Mouse (Mus musculus): Measurements from ENCODE around the gene Eml6. TPM values are rescaled to one million over a fixed set of nuclear protein-coding genes. Genes with fewer than 3 reads are reported as not detected.
"Not testable (repeated sequence)": the region's sequence is repeated elsewhere in the genome, so short reads cannot be mapped to it uniquely, and the experiment has no call there.

Gene Eml6
- total RNA-seq, 2 experiments from 2014 or later = 0.78 to 1.1 TPM

DNA sequence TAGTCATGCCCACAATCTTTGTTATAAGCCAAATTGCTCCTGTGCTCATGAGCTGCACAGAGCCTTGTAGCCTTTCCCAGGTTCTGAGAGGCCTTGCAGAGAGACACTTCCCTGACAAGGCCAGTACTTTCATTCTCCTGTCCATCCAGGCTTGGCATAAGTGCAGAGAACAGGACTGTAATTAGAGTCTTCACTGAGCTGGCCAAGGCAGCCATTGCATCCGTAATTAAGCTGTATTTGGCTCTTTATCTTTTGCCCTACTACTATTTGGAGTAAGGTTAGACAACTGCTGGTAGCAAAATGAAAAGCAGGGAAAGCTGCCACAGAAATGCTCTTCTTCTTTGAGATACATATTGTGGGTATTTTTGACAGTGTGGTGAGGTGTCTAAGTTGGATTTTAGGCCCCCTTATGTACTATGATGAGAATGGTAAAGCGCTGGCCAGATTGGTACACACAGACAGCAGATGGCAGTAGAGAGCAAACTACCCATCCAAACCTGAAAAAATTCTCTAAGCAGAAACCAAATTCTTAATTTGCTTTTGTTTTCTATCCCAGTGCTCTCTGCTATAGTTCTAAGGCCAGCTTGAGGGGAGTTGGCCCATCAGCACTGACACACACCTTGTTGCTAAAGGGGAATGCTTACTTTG, 164.0 kb downstream of the Eml6 start:
- no peak for DNase-seq
- intact Hi-C loops (cut with DNase I; ENCODE audit: low total_unique reads) = no loop called here

DNA sequence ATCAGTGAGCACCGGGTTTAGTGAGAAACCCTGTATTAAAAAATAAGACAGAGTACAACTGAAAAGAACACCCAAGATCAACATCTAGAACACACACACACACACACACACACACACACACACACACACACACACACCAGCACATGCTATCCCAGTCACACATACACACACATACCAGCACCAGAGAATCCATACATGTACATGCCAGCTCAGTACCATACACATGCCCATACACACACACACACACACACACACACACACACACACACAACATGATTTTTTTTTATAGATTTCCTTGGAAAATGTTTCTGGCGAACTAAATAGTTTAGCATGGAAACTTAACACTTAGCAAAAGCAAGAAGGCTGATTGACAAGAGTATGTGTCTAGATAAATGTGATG, 164.8 kb downstream of the Eml6 start:
- no peak for DNase-seq
- intact Hi-C loops (cut with DNase I; ENCODE audit: low total_unique reads) = no loop called here

DNA sequence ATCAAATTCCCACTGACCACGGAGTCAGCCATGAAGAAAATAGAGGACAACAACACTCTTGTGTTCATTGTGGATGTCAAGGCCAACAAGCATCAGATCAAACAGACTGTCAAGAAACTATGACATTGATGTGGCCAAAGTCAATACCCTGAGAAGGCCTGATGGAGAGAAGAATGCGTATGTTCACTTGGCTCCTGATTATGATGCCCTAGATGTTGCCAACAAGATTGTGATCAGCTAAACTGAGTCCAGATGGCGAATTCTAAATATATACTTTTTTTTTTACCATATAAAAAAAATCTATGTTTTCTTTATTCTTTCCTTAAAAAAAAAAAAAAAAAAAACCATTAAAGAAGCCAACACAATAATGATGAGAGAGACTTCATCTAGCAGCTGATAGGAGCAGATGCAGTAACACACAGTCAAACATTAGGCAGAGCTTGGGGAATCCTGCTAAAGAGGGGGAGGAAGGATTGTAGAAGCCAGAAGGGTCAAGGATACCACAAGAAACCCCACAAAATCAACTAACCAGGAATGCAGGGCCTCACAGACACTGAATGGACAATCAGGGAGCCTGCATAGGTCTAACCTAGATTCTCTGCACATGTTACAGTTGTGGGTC, 185.1 kb downstream of the Eml6 start:
- intact Hi-C loops (cut with DNase I; ENCODE audit: low total_unique reads) = no loop called here
- DNase-seq = no peak

- DNase-seq = no peak
- intact Hi-C loops (cut with DNase I; ENCODE audit: low total_unique reads) = no loop called here
Observed at GRCm38 (mm10) chr11:29839781-29840180, 186.1 kb downstream of the Eml6 start.

GRCm38 (mm10) chr11:29837066-29837465, 188.8 kb downstream of the Eml6 start:
- intact Hi-C loops (cut with DNase I; ENCODE audit: low total_unique reads) = no loop called here
- DNase-seq = no peak

GRCm38 (mm10) chr11:29827729-29828128, 198.1 kb downstream of the Eml6 start:
- no peak for DNase-seq
- intact Hi-C loops (cut with DNase I; ENCODE audit: low total_unique reads) = no loop called here

DNA sequence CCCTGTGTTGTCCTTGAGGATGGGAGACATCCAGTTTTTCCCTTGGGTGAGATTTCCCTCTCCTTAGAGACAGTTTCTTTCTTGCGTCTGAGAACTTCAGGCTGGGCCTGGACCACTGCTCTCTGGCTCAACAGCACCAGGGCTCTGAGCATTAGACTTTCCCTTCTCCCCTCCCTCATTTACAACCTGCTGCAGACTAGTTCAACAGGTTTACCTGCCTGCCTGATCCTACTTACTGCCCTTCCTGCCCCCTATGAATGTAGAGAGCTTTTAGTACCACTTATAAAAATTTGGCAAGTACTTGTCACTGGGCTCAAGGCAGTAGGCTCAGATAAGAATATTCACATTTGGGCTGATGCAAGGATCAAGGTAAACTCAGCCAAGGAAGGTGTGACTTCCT, 199.8 kb downstream of the Eml6 start:
- intact Hi-C loops (cut with DNase I; ENCODE audit: low total_unique reads) = no loop called here
- no peak for DNase-seq

GRCm38 (mm10) chr11:29825271-29825718, 200.5 kb downstream of the Eml6 start, which contains the start of gene 4931440F15Rik:
TSS of gene 4931440F15Rik (minus strand) at chr11:29825668.
- intact Hi-C loops (cut with DNase I; ENCODE audit: low total_unique reads); DNase-seq: not testable (repeated sequence)

GRCm38 (mm10) chr11:29824474-29825270, 201.2 kb downstream of the Eml6 start:
- DNase-seq = peak; percentile 15
- intact Hi-C loops (cut with DNase I; ENCODE audit: low total_unique reads) = not testable (repeated sequence)

GRCm38 (mm10) chr11:29823141-29823540, 202.7 kb downstream of the Eml6 start:
- intact Hi-C loops (cut with DNase I; ENCODE audit: low total_unique reads) = no loop called here
- no peak for DNase-seq

GRCm38 (mm10) chr11:29815670-29816069, 210.2 kb downstream of the Eml6 start:
- DNase-seq = no peak
- intact Hi-C loops (cut with DNase I; ENCODE audit: low total_unique reads) = no loop called here

DNA sequence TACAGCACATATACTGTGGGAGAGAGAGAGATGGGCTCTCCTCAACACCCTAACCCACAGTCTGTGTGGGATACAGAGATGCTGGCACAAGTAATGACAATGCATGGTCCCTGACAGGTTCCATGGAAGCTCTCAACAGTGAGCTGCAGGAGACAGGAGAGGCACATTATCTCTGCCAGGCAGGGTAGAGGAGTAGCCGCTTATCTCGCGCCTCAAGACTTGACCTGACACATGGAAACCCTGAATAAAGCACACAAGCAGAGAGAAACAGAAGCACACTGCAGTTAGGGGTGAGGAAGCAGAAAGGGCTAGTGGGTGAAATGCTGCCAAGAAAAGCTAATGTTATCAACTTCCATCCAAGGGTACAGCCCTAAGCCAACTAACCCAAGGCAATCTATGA, 210.6 kb downstream of the Eml6 start:
- intact Hi-C loops (cut with DNase I; ENCODE audit: low total_unique reads) = no loop called here
- DNase-seq = no peak

- intact Hi-C loops (cut with DNase I; ENCODE audit: low total_unique reads) = no loop called here
- no peak for DNase-seq
Observed at GRCm38 (mm10) chr11:29813267-29813666, 212.6 kb downstream of the Eml6 start.

- intact Hi-C loops (cut with DNase I; ENCODE audit: low total_unique reads) = no loop called here
- DNase-seq = no peak
Observed at GRCm38 (mm10) chr11:29812475-29812874, 213.4 kb downstream of the Eml6 start.

DNA sequence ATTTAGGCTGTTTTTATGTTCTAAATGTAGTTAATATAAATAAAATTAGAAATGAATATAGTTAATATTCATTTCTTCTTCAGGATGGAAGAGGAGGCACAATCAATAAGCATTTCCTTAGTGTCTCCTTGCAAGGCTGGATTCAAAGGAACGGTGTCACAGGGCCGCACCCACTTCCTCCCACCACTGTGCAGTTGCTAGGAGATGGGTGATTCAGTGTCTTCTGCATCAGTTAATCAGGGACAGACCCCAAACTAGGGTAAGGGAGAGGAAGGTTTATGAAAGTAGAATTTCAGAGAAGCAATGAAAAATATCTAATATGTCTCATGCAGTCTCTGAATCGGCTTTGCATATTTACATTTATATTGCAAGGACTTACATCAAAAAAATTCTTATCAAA, 215.5 kb downstream of the Eml6 start:
- no peak for DNase-seq
- intact Hi-C loops (cut with DNase I; ENCODE audit: low total_unique reads) = no loop called here

- no peak for DNase-seq
- intact Hi-C loops (cut with DNase I; ENCODE audit: low total_unique reads) = no loop called here
Observed at GRCm38 (mm10) chr11:29808981-29809589, 216.7 kb downstream of the Eml6 start.

DNA sequence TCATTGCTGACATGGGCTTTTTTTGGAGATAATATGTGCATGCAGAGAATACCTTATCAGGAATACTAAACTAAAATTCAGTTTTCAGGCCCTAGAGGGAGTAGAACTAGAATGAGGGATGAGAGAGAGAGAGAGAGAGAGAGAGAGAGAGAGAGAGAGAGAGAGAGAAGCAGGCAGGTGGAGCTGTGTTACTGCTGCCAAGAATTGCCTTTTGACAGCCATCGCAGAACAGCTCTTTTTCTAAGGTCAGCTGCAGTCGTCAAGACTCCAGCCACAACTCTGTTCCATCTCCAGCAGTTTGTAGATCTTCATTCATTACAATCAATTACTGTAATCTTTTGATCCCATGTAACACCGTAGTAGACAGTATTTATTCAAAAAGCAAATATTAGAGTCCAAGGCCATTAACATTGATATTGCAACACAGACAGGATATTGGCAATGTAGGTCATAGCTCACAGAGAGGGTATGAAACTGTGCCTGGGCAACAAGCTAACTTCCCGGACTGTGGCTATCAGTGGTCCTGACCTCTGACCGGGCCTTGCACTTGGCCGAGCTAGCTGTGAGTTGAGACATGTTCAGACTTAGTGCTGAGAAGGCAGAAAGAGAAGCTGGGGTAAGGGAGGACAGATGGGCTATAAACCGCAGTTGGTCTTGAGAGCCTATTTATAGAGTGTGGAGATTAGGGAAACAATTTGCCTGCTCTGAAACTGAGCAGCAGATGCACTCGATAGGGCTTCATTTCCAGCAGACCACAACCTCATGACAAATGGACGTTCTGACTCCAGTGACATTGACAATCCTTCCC, 217.5 kb downstream of the Eml6 start:
- intact Hi-C loops (cut with DNase I; ENCODE audit: low total_unique reads) = no loop called here
- peak; percentile 68 for DNase-seq

- intact Hi-C loops (cut with DNase I; ENCODE audit: low total_unique reads) = no loop called here
Observed at GRCm38 (mm10) chr11:29807325-29807724, 218.5 kb downstream of the Eml6 start.

More at GRCm38 (mm10) chr11:29807325-29807724, 218.5 kb downstream of the Eml6 start:
- DNase-seq = no peak
